Mouse (Mus musculus): Measurements from ENCODE around the gene Olfr1181. TPM values are rescaled to one million over a fixed set of nuclear protein-coding genes. Genes with fewer than 3 reads are reported as not detected.

Gene Olfr1181
- not detected in 2 replicates for polyA plus RNA-seq (2012)

GRCm38 (mm10) chr2:88426071-88426470 lies at the start of gene Olfr1181:
Olfr1181 (minus strand) TSS chr2:88426171.

GRCm38 (mm10) chr2:88454567-88454966 lies 28.6 kb upstream of the Olfr1181 start, which contains the start of gene Olfr1183:
Olfr1183 (plus strand) TSS chr2:88454867.

GRCm38 (mm10) chr2:88449031-88449430 lies 23.1 kb upstream of the Olfr1181 start, which contains the start of gene Gm13757:
Gm13757 (minus strand) TSS chr2:88449131.

GRCm38 (mm10) chr2:88419051-88419450 lies 6.9 kb downstream of the Olfr1181 start, which contains the start of gene Olfr1180:
Olfr1180 (minus strand) TSS chr2:88419151.

GRCm38 (mm10) chr2:88406353-88406752 lies 19.6 kb downstream of the Olfr1181 start, which contains the start of gene Olfr1179:
Olfr1179 (minus strand) TSS chr2:88406453.

GRCm38 (mm10) chr2:88386762-88387161 lies 39.2 kb downstream of the Olfr1181 start, which contains the start of gene Olfr1178:
Olfr1178 (plus strand) TSS chr2:88387062.

Other genes starting within 250 kb of the Olfr1181 start
- not detected in 2 replicates for gene Olfr1168, start 244.3 kb downstream of the Olfr1181 start, polyA plus RNA-seq (2012)
- gene Olfr1170, start 197.8 kb downstream of the Olfr1181 start, polyA plus RNA-seq (2012): not detected in 2 replicates
- gene Olfr1173, start 146.3 kb downstream of the Olfr1181 start, polyA plus RNA-seq (2012): not detected in 2 replicates
- not detected in 2 replicates for gene Olfr1174-ps, start 111.0 kb downstream of the Olfr1181 start, polyA plus RNA-seq (2012)
- gene Olfr1175-ps, start 99.0 kb downstream of the Olfr1181 start, polyA plus RNA-seq (2012): not detected in 2 replicates
- not detected in 2 replicates for gene Olfr1176, start 89.5 kb downstream of the Olfr1181 start, polyA plus RNA-seq (2012)
- gene Olfr1177-ps, start 79.7 kb downstream of the Olfr1181 start, polyA plus RNA-seq (2012): not detected in 2 replicates
- not detected in 2 replicates for gene Olfr1178, start 39.1 kb downstream of the Olfr1181 start, polyA plus RNA-seq (2012)
- gene Olfr1179, start 19.7 kb downstream of the Olfr1181 start, polyA plus RNA-seq (2012): not detected in 2 replicates
- not detected in 2 replicates for gene Olfr1180, start 7.0 kb downstream of the Olfr1181 start, polyA plus RNA-seq (2012)
- not detected in 2 replicates for gene Gm13757, start 23.0 kb upstream of the Olfr1181 start, polyA plus RNA-seq (2012)
- gene Olfr1183, start 28.7 kb upstream of the Olfr1181 start, polyA plus RNA-seq (2012): not detected in 2 replicates
- not detected in 2 replicates for gene Olfr1184, start 57.4 kb upstream of the Olfr1181 start, polyA plus RNA-seq (2012)
- not detected in 2 replicates for gene Olfr1185-ps1, start 67.1 kb upstream of the Olfr1181 start, polyA plus RNA-seq (2012)
- not detected in 2 replicates for gene Olfr1186, start 92.4 kb upstream of the Olfr1181 start, polyA plus RNA-seq (2012)
- gene Olfr1188, start 130.8 kb upstream of the Olfr1181 start, polyA plus RNA-seq (2012): not detected in 2 replicates
- not detected in 2 replicates for gene Olfr1189, start 160.3 kb upstream of the Olfr1181 start, polyA plus RNA-seq (2012)
- gene Olfr1191-ps1, start 214.4 kb upstream of the Olfr1181 start, polyA plus RNA-seq (2012): not detected in 2 replicates
- gene Olfr1192-ps1, start 222.3 kb upstream of the Olfr1181 start, polyA plus RNA-seq (2012): not detected in 2 replicates
- gene Olfr1193, start 249.5 kb upstream of the Olfr1181 start, polyA plus RNA-seq (2012): not detected in 2 replicates